Mouse (Mus musculus): ENCODE data around the gene Galnt7. TPM values are rescaled to one million over a fixed set of nuclear protein-coding genes. Genes with fewer than 3 reads are reported as not detected.

Gene Galnt7
- polyA plus RNA-seq, 1 experiment from 2014 or later, result 7.5 TPM

GRCm38 (mm10) chr8:57628787-57629664 lies 23.8 kb downstream of the Galnt7 start:
- H3K36me3 ChIP-seq, result no peaks in the 10 kb centered on the region
- H3K4me2 ChIP-seq, result no peak overlapping the region
- H3K27ac ChIP-seq (ENCODE audit: poor library complexity, severe bottlenecking), result no peak overlapping the region
- 0 out of 2 replicates have a peak, but pooled peaks cover 2% of the 10 kb centered on the region for H3K9me3 ChIP-seq (replicated peaks)
- no peak for ATAC-seq (ENCODE audit: insufficient number of reproducible peaks, low FRiP score)
- 78% methylated on average over 6 of the region's 6 CpGs for WGBS
- peaks cover 14% of the 10 kb centered on the region; the same call in 1 of the 2 replicates for H3K27me3 ChIP-seq (replicated peaks)
- H3K4me3 ChIP-seq, result no peak overlapping the region
- H3K4me1 ChIP-seq (replicated peaks), result no peaks in the 10 kb centered on the region
- no peak overlapping the region for H3K9ac ChIP-seq

- 68% methylated on average over 5 of the region's 5 CpGs for WGBS
- Histone ChIP-seq H3K9me3 (replicated peaks) (0 out of 2 replicates have a peak, but pooled peaks cover 2% of the 10 kb centered on the region), H3K36me3 (no peaks in the 10 kb centered on the region), H3K27ac (ENCODE audit: poor library complexity, severe bottlenecking) (no peak overlapping the region), H3K4me1 (replicated peaks) (no peaks in the 10 kb centered on the region), H3K4me2 (no peak overlapping the region), H3K9ac (no peak overlapping the region), H3K27me3 (replicated peaks) (peaks cover 16% of the 10 kb centered on the region; the same call in 1 of the 2 replicates), H3K4me3 (no peak overlapping the region)
- ATAC-seq (ENCODE audit: insufficient number of reproducible peaks, low FRiP score), result no peak
Measured at GRCm38 (mm10) chr8:57627946-57628786, 24.7 kb downstream of the Galnt7 start.

GRCm38 (mm10) chr8:57623955-57624354 lies 28.9 kb downstream of the Galnt7 start:
- Histone ChIP-seq H3K27ac (ENCODE audit: poor library complexity, severe bottlenecking) (no peak overlapping the region), H3K9ac (no peak overlapping the region), H3K9me3 (replicated peaks) (0 out of 2 replicates have a peak, but pooled peaks cover 2% of the 10 kb centered on the region), H3K27me3 (replicated peaks) (peaks cover 16% of the 10 kb centered on the region; the same call in 1 of the 2 replicates), H3K36me3 (no peaks in the 10 kb centered on the region), H3K4me2 (no peak overlapping the region), H3K4me3 (no peak overlapping the region), H3K4me1 (replicated peaks) (no peaks in the 10 kb centered on the region; the same call in 1 of the 2 replicates)
- WGBS, result 77% methylated on average over 4 of the region's 4 CpGs
- no peak for ATAC-seq (ENCODE audit: insufficient number of reproducible peaks, low FRiP score)

- no peak overlapping the region for H3K9ac ChIP-seq
- ATAC-seq (ENCODE audit: insufficient number of reproducible peaks, low FRiP score), result no peak
- no peaks in the 10 kb centered on the region for H3K36me3 ChIP-seq
- H3K9me3 ChIP-seq (replicated peaks), result 0 out of 2 replicates have a peak, but pooled peaks cover 2% of the 10 kb centered on the region
- H3K4me1 ChIP-seq (replicated peaks), result no peaks in the 10 kb centered on the region; the same call in 1 of the 2 replicates
- 83% methylated on average over 3 of the region's 3 CpGs for WGBS
- H3K4me2 ChIP-seq, result no peak overlapping the region
- no peak overlapping the region for H3K4me3 ChIP-seq
- no peak overlapping the region for H3K27ac ChIP-seq (ENCODE audit: poor library complexity, severe bottlenecking)
- H3K27me3 ChIP-seq (replicated peaks), result peaks cover 16% of the 10 kb centered on the region; the same call in 1 of the 2 replicates
Measured at GRCm38 (mm10) chr8:57623051-57623450, 29.8 kb downstream of the Galnt7 start.

- 63% methylated on average over 5 of the region's 5 CpGs for WGBS
- Histone ChIP-seq H3K4me1 (replicated peaks) (peaks cover 7% of the 10 kb centered on the region), H3K4me2 (no peak overlapping the region), H3K27ac (ENCODE audit: poor library complexity, severe bottlenecking) (no peak overlapping the region), H3K27me3 (replicated peaks) (peaks cover 33% of the 10 kb centered on the region), H3K9me3 (replicated peaks) (no peaks in the 10 kb centered on the region), H3K9ac (no peak overlapping the region), H3K36me3 (no peaks in the 10 kb centered on the region), H3K4me3 (no peak overlapping the region)
- ATAC-seq (ENCODE audit: insufficient number of reproducible peaks, low FRiP score), result no peak
Measured at GRCm38 (mm10) chr8:57616965-57617364, 35.9 kb downstream of the Galnt7 start.

- 56% methylated on average over 15 of the region's 15 CpGs for WGBS
- Histone ChIP-seq H3K4me2 (0 out of 2 replicates have a peak overlapping the region, but pooled peaks have one; percentile 2), H3K27me3 (replicated peaks) (peaks cover 28% of the 10 kb centered on the region), H3K9me3 (replicated peaks) (no peaks in the 10 kb centered on the region), H3K9ac (no peak overlapping the region), H3K4me1 (replicated peaks) (peaks cover 19% of the 10 kb centered on the region), H3K27ac (ENCODE audit: poor library complexity, severe bottlenecking) (no peak overlapping the region), H3K36me3 (no peaks in the 10 kb centered on the region), H3K4me3 (no peak overlapping the region)
- ATAC-seq (ENCODE audit: insufficient number of reproducible peaks, low FRiP score), result no peak
Measured at GRCm38 (mm10) chr8:57615016-57615657, 37.7 kb downstream of the Galnt7 start.

GRCm38 (mm10) chr8:57611419-57611977 lies 41.3 kb downstream of the Galnt7 start:
- H3K27ac ChIP-seq (ENCODE audit: poor library complexity, severe bottlenecking), result no peak overlapping the region
- no peaks in the 10 kb centered on the region for H3K9me3 ChIP-seq (replicated peaks)
- H3K4me3 ChIP-seq, result no peak overlapping the region
- no peak for ATAC-seq (ENCODE audit: insufficient number of reproducible peaks, low FRiP score)
- WGBS, result 20% methylated on average over 7 of the region's 7 CpGs
- peaks cover 27% of the 10 kb centered on the region for H3K27me3 ChIP-seq (replicated peaks)
- no peaks in the 10 kb centered on the region for H3K36me3 ChIP-seq
- H3K4me1 ChIP-seq (replicated peaks), result peaks cover 19% of the 10 kb centered on the region
- no peak overlapping the region for H3K9ac ChIP-seq
- H3K4me2 ChIP-seq, result no peak overlapping the region

GRCm38 (mm10) chr8:57610706-57611418 lies 42.0 kb downstream of the Galnt7 start:
- no peak overlapping the region for H3K4me2 ChIP-seq
- no peaks in the 10 kb centered on the region for H3K36me3 ChIP-seq
- peaks cover 19% of the 10 kb centered on the region for H3K4me1 ChIP-seq (replicated peaks)
- ATAC-seq (ENCODE audit: insufficient number of reproducible peaks, low FRiP score), result no peak
- peaks cover 28% of the 10 kb centered on the region for H3K27me3 ChIP-seq (replicated peaks)
- WGBS, result 73% methylated on average over 10 of the region's 11 CpGs
- no peaks in the 10 kb centered on the region for H3K9me3 ChIP-seq (replicated peaks)
- no peak overlapping the region for H3K4me3 ChIP-seq
- H3K9ac ChIP-seq, result no peak overlapping the region
- no peak overlapping the region for H3K27ac ChIP-seq (ENCODE audit: poor library complexity, severe bottlenecking)

GRCm38 (mm10) chr8:57602511-57602910 lies 50.3 kb downstream of the Galnt7 start:
- Histone ChIP-seq H3K9me3 (replicated peaks) (no peaks in the 10 kb centered on the region), H3K27ac (ENCODE audit: poor library complexity, severe bottlenecking) (no peak overlapping the region), H3K9ac (no peak overlapping the region), H3K4me3 (no peak overlapping the region), H3K36me3 (no peaks in the 10 kb centered on the region), H3K27me3 (replicated peaks) (peaks cover 24% of the 10 kb centered on the region), H3K4me1 (replicated peaks) (peaks cover 11% of the 10 kb centered on the region), H3K4me2 (no peak overlapping the region)
- 60% methylated on average over 5 of the region's 5 CpGs for WGBS
- no peak for ATAC-seq (ENCODE audit: insufficient number of reproducible peaks, low FRiP score)

- no peaks in the 10 kb centered on the region for H3K36me3 ChIP-seq
- H3K4me3 ChIP-seq, result no peak overlapping the region
- H3K4me2 ChIP-seq, result no peak overlapping the region
- no peak overlapping the region for H3K9ac ChIP-seq
- ATAC-seq (ENCODE audit: insufficient number of reproducible peaks, low FRiP score), result no peak; the same call in 1 of the 2 replicates
- H3K9me3 ChIP-seq (replicated peaks), result no peaks in the 10 kb centered on the region
- no peak overlapping the region for H3K27ac ChIP-seq (ENCODE audit: poor library complexity, severe bottlenecking)
- peaks cover 24% of the 10 kb centered on the region for H3K27me3 ChIP-seq (replicated peaks)
- WGBS, result 54% methylated on average over 12 of the region's 12 CpGs
- peaks cover 11% of the 10 kb centered on the region for H3K4me1 ChIP-seq (replicated peaks)
Measured at GRCm38 (mm10) chr8:57601987-57602418, 50.8 kb downstream of the Galnt7 start.
